ENCODE assay signal across 27 mouse cellular contexts in the genomic region with DNA sequence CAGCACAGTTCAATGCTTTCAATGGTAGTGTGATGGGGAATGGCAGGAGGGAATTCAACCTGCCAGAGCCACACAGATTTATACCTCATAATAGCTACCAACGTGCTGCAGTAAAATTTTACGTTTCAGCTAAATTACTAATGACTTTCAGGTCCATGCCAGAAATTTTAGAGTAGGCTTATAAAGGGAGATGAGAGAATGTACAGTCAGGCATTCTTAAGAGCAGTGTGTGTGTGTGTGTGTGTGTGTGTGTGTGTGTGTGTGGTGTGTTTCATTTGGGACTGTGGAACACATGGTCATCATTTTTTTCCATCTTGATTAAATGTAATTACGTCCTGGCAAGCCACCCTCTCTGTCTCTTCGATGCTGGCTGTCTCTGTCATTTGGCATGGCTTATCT.
DNase-seq lines count a peak whose midpoint lies in the region; ATAC-seq and TF ChIP-seq lines count a peak whose summit lies in the region.
"Had no signal": no experiment of that assay in that cellular context is flagged by ENCODE, and none has a peak within 500 bp of the region (broad histone marks: within the 10 kb centered on the region; RNA-seq: fewer than 3 reads in every experiment).

No protein-coding gene starts in this region.

- no peak overlapping the region for H3K4me2 ChIP-seq in forebrain, embryonic 15.5 days (replicated peaks)
- H3K4me2 ChIP-seq in limb, embryonic 15.5 days: no peak overlapping the region
- H3K4me2 ChIP-seq: intestine, embryonic 15.5 days; lung, embryonic 15.5 days; stomach, embryonic 15.5 days had no signal

- no peaks in the 10 kb centered on the region for H3K9me3 ChIP-seq in forebrain, embryonic 15.5 days
- no peaks in the 10 kb centered on the region for H3K9me3 ChIP-seq in forebrain, embryonic 10.5 days
- H3K9me3 ChIP-seq in limb, embryonic 15.5 days: no peaks in the 10 kb centered on the region
- H3K9me3 ChIP-seq: intestine, embryonic 15.5 days; lung, embryonic 15.5 days; stomach, embryonic 15.5 days had no signal

- WGBS in forebrain, embryonic 15.5 days: 77% methylated on average over 4 of the region's 4 CpGs
- WGBS in forebrain, embryonic 10.5 days: 86% methylated on average over 4 of the region's 4 CpGs
- 18% methylated on average over 4 of the region's 4 CpGs for WGBS in limb, embryonic 15.5 days

- H3K27me3 ChIP-seq in forebrain, embryonic 15.5 days: no peaks in the 10 kb centered on the region
- H3K27me3 ChIP-seq in forebrain, embryonic 10.5 days (ENCODE audit: poor library complexity, severe bottlenecking): no peaks in the 10 kb centered on the region
- H3K27me3 ChIP-seq in limb, embryonic 15.5 days: peaks cover 26% of the 10 kb centered on the region; the same call in 1 of the 2 replicates
- H3K27me3 ChIP-seq: CH12.LX; intestine, embryonic 15.5 days; lung, embryonic 15.5 days; stomach, embryonic 15.5 days had no signal

- H3K4me3 ChIP-seq in forebrain, embryonic 15.5 days: no peak overlapping the region
- no peak overlapping the region for H3K4me3 ChIP-seq in forebrain, embryonic 10.5 days
- no peak overlapping the region for H3K4me3 ChIP-seq in limb, embryonic 15.5 days
- H3K4me3 ChIP-seq: gastrocnemius, adult 2 months; intestine, embryonic 15.5 days; left cerebral cortex, adult 2 months; lung, embryonic 15.5 days; stomach, embryonic 15.5 days had no signal

- no peak overlapping the region for H3K9ac ChIP-seq in forebrain, embryonic 15.5 days (replicated peaks)
- H3K9ac ChIP-seq in limb, embryonic 15.5 days: no peak overlapping the region
- H3K9ac ChIP-seq: intestine, embryonic 15.5 days; liver, embryonic 14.5 days; lung, embryonic 15.5 days; stomach, embryonic 15.5 days had no signal

- no peak for TF ChIP-seq CTCF in brain, embryonic 14.5 days (IDR thresholded peaks at IDR 0.05; ENCODE audit: borderline replicate concordance, extremely low read depth, insufficient read depth, insufficient read length)

- no peak for DNase-seq in forebrain, embryonic 10.5 days (ENCODE audit: extremely low spot score, low spot score)
- peak; percentile 6 for DNase-seq in layer of hippocampus, adult 11-12 months (ENCODE audit: low spot score)
- DNase-seq in layer of hippocampus, postnatal 36 days: no peak
- peak; percentile 24 for DNase-seq in brain, embryonic 14.5 days (ENCODE audit: low read depth)
- DNase-seq in left cerebral cortex, adult 18-20 months (ENCODE audit: low spot score in 2 of 2): no peak
- DNase-seq: adrenal gland, postnatal 14 days; cerebellum, adult 11 months; cerebellum, postnatal 25 days; embryo, embryonic 11 days; gastrocnemius, adult 2 months; heart, postnatal 36 days; kidney, adult 9 months; kidney, postnatal 36 days; left cerebral cortex, postnatal 4 days; lung, postnatal 4 days; right cerebral cortex, adult 18-20 months; thymus, adult 18-20 months; thymus, postnatal 4 days had no signal

- H3K4me1 ChIP-seq in forebrain, embryonic 15.5 days: peaks cover 7% of the 10 kb centered on the region; the same call in 1 of the 2 replicates
- no peaks in the 10 kb centered on the region for H3K4me1 ChIP-seq in forebrain, embryonic 10.5 days
- peaks cover 5% of the 10 kb centered on the region; the same call in 1 of the 2 replicates for H3K4me1 ChIP-seq in limb, embryonic 15.5 days
- H3K4me1 ChIP-seq: intestine, embryonic 15.5 days; lung, embryonic 15.5 days; stomach, embryonic 15.5 days had no signal

- no peaks in the 10 kb centered on the region for H3K36me3 ChIP-seq in forebrain, embryonic 15.5 days
- no peaks in the 10 kb centered on the region for H3K36me3 ChIP-seq in forebrain, embryonic 10.5 days (replicated peaks)
- no peaks in the 10 kb centered on the region for H3K36me3 ChIP-seq in limb, embryonic 15.5 days
- H3K36me3 ChIP-seq: intestine, embryonic 15.5 days; lung, embryonic 15.5 days; stomach, embryonic 15.5 days had no signal

- TF ChIP-seq POLR2A in brain, embryonic 14.5 days (IDR thresholded peaks at IDR 0.05; ENCODE audit: borderline replicate concordance, extremely low read depth, insufficient read depth, insufficient read length, poor library complexity, severe bottlenecking): no peak

- H3K27ac ChIP-seq in forebrain, embryonic 15.5 days (replicated peaks): no peak overlapping the region
- no peak overlapping the region for H3K27ac ChIP-seq in forebrain, embryonic 10.5 days
- no peak overlapping the region; the same call in 1 of the 2 replicates for H3K27ac ChIP-seq in limb, embryonic 15.5 days
- H3K27ac ChIP-seq: gastrocnemius, adult 2 months; intestine, embryonic 15.5 days; left cerebral cortex, adult 2 months; liver, embryonic 14.5 days; lung, embryonic 15.5 days; stomach, embryonic 15.5 days had no signal

- peak; percentile 75 for ATAC-seq in forebrain, embryonic 15.5 days (replicated peaks)
- ATAC-seq in limb, embryonic 15.5 days (ENCODE audit: insufficient number of reproducible peaks, low FRiP score, low TSS enrichment, low read depth): 0 out of 2 replicates have a peak, but pooled peaks have one; percentile 44
- ATAC-seq: intestine, embryonic 15.5 days; midbrain, embryonic 16.5 days had no signal

Comparison
In these comparisons a context has a peak if more than half of its experiments do, and no peak if none do; other contexts are left out.
1. DNase-seq: peak in layer of hippocampus, adult 11-12 months (single experiment) and brain, embryonic 14.5 days (single experiment); none in forebrain, embryonic 10.5 days (single experiment), layer of hippocampus, postnatal 36 days (0 of 2) and left cerebral cortex, adult 18-20 months (0 of 2).